Mouse (Mus musculus) cerebellum, adult 2 months (tissue): ENCODE results near the gene Pacs2.

Experiments
- CTCF ChIP-seq: fragments of 200-500 bp; IDR thresholded peaks from 2 replicates; pipeline ENCODE4 v1.5.1; 2011; ENCODE audit warnings: low read depth, mild to moderate bottlenecking, control low read depth, low read length, moderate library complexity, borderline replicate concordance; ENCODE audit not compliant: insufficient read depth
- POLR2A ChIP-seq: fragments of 200-500 bp; IDR thresholded peaks from 2 replicates; pipeline ENCODE4 v1.6.1; 2011; ENCODE audit warnings: low read length, control low read depth, borderline replicate concordance; ENCODE audit not compliant: insufficient read depth

GRCm38 (mm10) chr12:113106386-113106785 lies 92.1 kb downstream of the Pacs2 start:
- TF ChIP-seq CTCF, result no peak
- TF ChIP-seq POLR2A, result no peak
